Mouse (Mus musculus) heart, embryonic 14.5 days (tissue): ENCODE measurements around the gene Diaph2. TPM values are rescaled to one million over a fixed set of nuclear protein-coding genes. Genes with fewer than 3 reads are reported as not detected.

Source experiments
- ATAC-seq: fragments of 200-750 bp; cut with Nextera tagmentation; 2 replicates; pipeline ENCODE4 v1.8.0; 2017; ENCODE audit warnings: low read depth, moderate TSS enrichment; ENCODE audit not compliant: insufficient number of reproducible peaks, insufficient read depth, low FRiP score
- H3K27ac ChIP-seq, 2 experiments: fragments of 200-500 bp in 1 of 2; fragments of 300-500 bp in 1 of 2; sonication (generic) in 1 of 2; replicated peaks in 1 of 2; 2 replicates each; pipeline ENCODE4 v1.5.1; 2012 to 2014; ENCODE audit warnings: low read depth in 2 of 2, low read length in 2 of 2, control low read depth in 1 of 2, mild to moderate bottlenecking in 1 of 2, mixed read lengths in 1 of 2; ENCODE audit not compliant: control insufficient read depth in 1 of 2, insufficient read depth in 1 of 2
- H3K27me3 ChIP-seq: fragments of 300-500 bp; sonication (generic); 2 replicates; pipeline ENCODE4 v1.6.1; 2014; ENCODE audit warnings: mild to moderate bottlenecking, low read length, control low read depth; ENCODE audit not compliant: control insufficient read depth, insufficient read depth
- H3K36me3 ChIP-seq: fragments of 300-500 bp; sonication (generic); 2 replicates; pipeline ENCODE4 v1.6.1; 2014; ENCODE audit warnings: mild to moderate bottlenecking, control low read depth, low read length, mixed read lengths; ENCODE audit not compliant: control insufficient read depth, insufficient read depth
- H3K4me1 ChIP-seq, 2 experiments: fragments of 200-500 bp in 1 of 2; fragments of 300-500 bp in 1 of 2; sonication (generic) in 1 of 2; 2 replicates each; pipeline ENCODE4 v1.6.1; 2012 to 2014; ENCODE audit warnings: low read length in 2 of 2, control low read depth in 1 of 2, mixed read lengths in 1 of 2; ENCODE audit not compliant: control insufficient read depth in 2 of 2, insufficient read depth in 2 of 2
- H3K4me2 ChIP-seq: fragments of 300-500 bp; sonication (generic); 2 replicates; pipeline ENCODE4 v1.6.1; 2014; ENCODE audit warnings: mild to moderate bottlenecking, low read length
- H3K4me3 ChIP-seq, 2 experiments: fragments of 200-500 bp in 1 of 2; fragments of 300-500 bp in 1 of 2; sonication (generic) in 1 of 2; 2 replicates each; pipeline ENCODE4 v1.5.1; 2012 to 2014; ENCODE audit warnings: low read length in 2 of 2, mild to moderate bottlenecking in 2 of 2, control low read depth in 1 of 2, low read depth in 1 of 2, moderate library complexity in 1 of 2; ENCODE audit not compliant: control insufficient read depth in 1 of 2, insufficient read depth in 1 of 2
- H3K9ac ChIP-seq: fragments of 300-500 bp; sonication (generic); 2 replicates; pipeline ENCODE4 v1.6.1; 2014; ENCODE audit warnings: mild to moderate bottlenecking, low read length
- H3K9me3 ChIP-seq: fragments of 300-500 bp; sonication (generic); 2 replicates; pipeline ENCODE4 v1.6.1; 2016; ENCODE audit warnings: low read length, control low read depth; ENCODE audit not compliant: control insufficient read depth
- WGBS: fragments of 180-500 bp; shearing (Covaris S2); extraction: QIAGEN DNeasy Blood & Tissue Kit; methylation state at CpG from one replicate; pipeline ENCODE4 v1.1.7; 2014; 5-methylcytosine and 5-hydroxymethylcytosine counted together
- polyA plus RNA-seq: library from polyadenylated mRNA; unstranded; fragments of >200 nt; fragmentation: Nextera tagmentation; extraction: Ambion mirVana; gene quantifications from 2 replicates; pipeline ENCODE4 v1.2.1, GENCODE M21; 2014

Gene Diaph2
- polyA plus RNA-seq, 1 experiment from 2014 or later, result 6.8 TPM

DNA sequence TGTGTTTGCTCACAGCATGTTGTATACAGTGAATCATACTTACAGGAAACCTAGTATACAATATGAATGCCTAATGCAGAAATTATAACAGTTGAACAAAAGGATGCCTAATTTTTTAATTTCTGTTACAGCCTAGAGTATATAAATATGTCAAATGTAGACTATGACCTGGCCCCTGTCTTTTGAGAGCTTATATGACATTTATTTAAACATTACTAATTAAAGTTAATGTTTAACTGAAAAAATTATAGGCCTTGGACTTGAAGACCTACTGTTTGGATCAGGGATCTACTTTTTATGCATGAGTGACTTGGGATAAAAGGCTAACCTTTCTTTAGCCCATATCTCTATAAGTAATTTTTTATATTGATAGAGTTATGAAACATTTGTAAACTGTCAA lies 84.3 kb downstream of the Diaph2 start:
- Histone ChIP-seq H3K4me1 (no peaks in the 10 kb centered on the region), H3K4me3 (no peak overlapping the region), H3K4me2 (no peak overlapping the region), H3K36me3 (no peaks in the 10 kb centered on the region), H3K27me3 (no peaks in the 10 kb centered on the region), H3K9me3 (no peaks in the 10 kb centered on the region), H3K27ac (no peak overlapping the region), H3K9ac (no peak overlapping the region)
- no peak for ATAC-seq

- no peak for ATAC-seq
- Histone ChIP-seq H3K27me3 (no peaks in the 10 kb centered on the region), H3K9me3 (no peaks in the 10 kb centered on the region), H3K36me3 (no peaks in the 10 kb centered on the region), H3K9ac (no peak overlapping the region), H3K4me1 (no peaks in the 10 kb centered on the region), H3K27ac (no peak overlapping the region), H3K4me3 (no peak overlapping the region), H3K4me2 (no peak overlapping the region)
- 25% methylated on average over 3 of the region's 3 CpGs for WGBS
Measured at GRCm38 (mm10) chrX:129884465-129884864, 134.9 kb downstream of the Diaph2 start.

- Histone ChIP-seq H3K27me3 (no peaks in the 10 kb centered on the region), H3K36me3 (no peaks in the 10 kb centered on the region), H3K9ac (no peak overlapping the region), H3K4me3 (no peak overlapping the region), H3K4me2 (no peak overlapping the region), H3K9me3 (no peaks in the 10 kb centered on the region), H3K27ac (no peak overlapping the region), H3K4me1 (no peaks in the 10 kb centered on the region)
- no peak for ATAC-seq
- WGBS, result 91% methylated on average over 2 of the region's 2 CpGs
Measured at GRCm38 (mm10) chrX:129925806-129926205, 176.3 kb downstream of the Diaph2 start.

- no peak overlapping the region for H3K27ac ChIP-seq
- H3K36me3 ChIP-seq, result no peaks in the 10 kb centered on the region
- no peak overlapping the region for H3K4me3 ChIP-seq
- H3K9ac ChIP-seq, result no peak overlapping the region
- H3K4me1 ChIP-seq, result no peaks in the 10 kb centered on the region
- no peaks in the 10 kb centered on the region for H3K9me3 ChIP-seq
- WGBS, result 59% methylated on average over 4 of the region's 4 CpGs
- no peak overlapping the region for H3K4me2 ChIP-seq
- ATAC-seq, result no peak
- no peaks in the 10 kb centered on the region for H3K27me3 ChIP-seq
Measured at GRCm38 (mm10) chrX:129974816-129975215, 225.3 kb downstream of the Diaph2 start.

DNA sequence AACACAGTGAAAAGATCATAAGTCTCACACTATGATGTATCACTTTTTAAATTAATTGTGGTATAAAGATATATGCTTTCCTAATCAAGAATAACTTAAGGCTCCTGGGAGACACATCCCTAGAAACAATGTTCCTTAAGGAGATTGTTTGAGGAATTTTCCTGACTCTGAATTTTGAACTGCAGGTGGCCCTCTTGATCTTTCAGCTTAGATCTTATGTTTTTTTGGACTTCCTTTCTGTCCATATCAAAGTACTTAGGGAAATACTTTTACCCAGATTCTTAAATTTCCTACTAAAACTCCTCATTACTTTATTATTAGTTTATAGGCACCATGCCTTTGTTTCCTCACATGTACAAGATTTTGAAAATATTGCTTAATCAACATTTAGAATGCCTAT lies 258.7 kb downstream of the Diaph2 start:
- Histone ChIP-seq H3K36me3 (no peaks in the 10 kb centered on the region), H3K27ac (no peak overlapping the region), H3K4me1 (no peaks in the 10 kb centered on the region), H3K4me3 (no peak overlapping the region), H3K9me3 (no peaks in the 10 kb centered on the region), H3K9ac (no peak overlapping the region), H3K4me2 (no peak overlapping the region), H3K27me3 (no peaks in the 10 kb centered on the region)
- ATAC-seq, result no peak

GRCm38 (mm10) chrX:130019735-130020134 lies 270.2 kb downstream of the Diaph2 start:
- Histone ChIP-seq H3K9me3 (no peaks in the 10 kb centered on the region), H3K9ac (no peak overlapping the region), H3K4me1 (no peaks in the 10 kb centered on the region), H3K27me3 (no peaks in the 10 kb centered on the region), H3K4me2 (no peak overlapping the region), H3K4me3 (no peak overlapping the region), H3K27ac (no peak overlapping the region), H3K36me3 (no peaks in the 10 kb centered on the region)
- no peak for ATAC-seq
- 70% methylated on average over 1 of the region's 1 CpGs for WGBS

DNA sequence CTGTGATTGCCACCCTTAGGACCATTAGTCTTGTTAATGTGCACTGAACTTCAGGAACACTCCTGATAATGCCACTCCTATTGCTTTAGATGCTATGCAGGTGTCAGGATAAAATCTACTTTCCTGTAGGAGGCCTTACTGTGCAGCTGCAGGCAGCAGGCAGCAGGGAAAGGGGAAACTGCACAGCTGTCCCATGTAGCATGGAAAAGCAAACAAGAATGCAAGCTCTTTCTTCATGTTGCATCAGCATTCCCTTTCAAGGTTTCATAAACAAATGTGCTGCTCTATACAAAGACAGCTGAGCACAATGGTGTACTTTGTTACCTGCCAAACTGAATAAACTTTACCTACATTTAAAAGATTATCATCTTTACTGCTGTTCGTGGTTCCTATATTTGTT lies 295.0 kb downstream of the Diaph2 start:
- WGBS, result 71% methylated on average over 1 of the region's 1 CpGs
- H3K4me2 ChIP-seq, result no peak overlapping the region
- H3K4me3 ChIP-seq, result no peak overlapping the region
- ATAC-seq, result no peak
- H3K36me3 ChIP-seq, result no peaks in the 10 kb centered on the region
- H3K9ac ChIP-seq, result no peak overlapping the region
- H3K27ac ChIP-seq, result no peak overlapping the region
- H3K9me3 ChIP-seq, result no peaks in the 10 kb centered on the region
- no peaks in the 10 kb centered on the region for H3K27me3 ChIP-seq
- no peaks in the 10 kb centered on the region for H3K4me1 ChIP-seq

DNA sequence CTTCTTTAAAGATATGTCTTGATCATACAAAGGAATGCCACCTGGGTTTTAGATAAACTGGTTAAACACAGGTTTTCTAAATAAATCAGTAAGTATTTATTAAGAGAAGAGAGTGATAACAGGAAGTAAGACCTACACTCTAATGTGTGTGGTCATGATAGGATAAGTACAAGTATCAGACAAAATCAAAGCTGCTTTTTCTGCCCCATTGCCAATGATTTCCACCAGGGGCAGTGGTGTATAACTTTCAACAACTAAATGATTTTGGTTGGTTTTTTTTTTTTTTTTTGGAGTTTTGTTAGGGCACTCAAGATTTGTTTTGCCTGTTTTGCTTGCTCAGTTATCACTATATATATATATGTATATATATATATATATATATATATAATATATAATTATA lies 399.7 kb downstream of the Diaph2 start:
- H3K9me3 ChIP-seq, result no peaks in the 10 kb centered on the region
- H3K4me1 ChIP-seq, result no peaks in the 10 kb centered on the region
- H3K27ac ChIP-seq, result no peak overlapping the region
- H3K27me3 ChIP-seq, result no peaks in the 10 kb centered on the region
- H3K4me3 ChIP-seq, result no peak overlapping the region
- no peak overlapping the region for H3K4me2 ChIP-seq
- H3K36me3 ChIP-seq, result no peaks in the 10 kb centered on the region
- no peak overlapping the region for H3K9ac ChIP-seq
- no peak for ATAC-seq
